Mouse (Mus musculus): ENCODE measurements around the gene Kcnq2. TPM values are rescaled to one million over a fixed set of nuclear protein-coding genes. Genes with fewer than 3 reads are reported as not detected.

Kcnq2 gene
- total and polyA plus RNA-seq, 2 experiments from 2014 or later = 0.04 TPM; not detected in 1

DNA sequence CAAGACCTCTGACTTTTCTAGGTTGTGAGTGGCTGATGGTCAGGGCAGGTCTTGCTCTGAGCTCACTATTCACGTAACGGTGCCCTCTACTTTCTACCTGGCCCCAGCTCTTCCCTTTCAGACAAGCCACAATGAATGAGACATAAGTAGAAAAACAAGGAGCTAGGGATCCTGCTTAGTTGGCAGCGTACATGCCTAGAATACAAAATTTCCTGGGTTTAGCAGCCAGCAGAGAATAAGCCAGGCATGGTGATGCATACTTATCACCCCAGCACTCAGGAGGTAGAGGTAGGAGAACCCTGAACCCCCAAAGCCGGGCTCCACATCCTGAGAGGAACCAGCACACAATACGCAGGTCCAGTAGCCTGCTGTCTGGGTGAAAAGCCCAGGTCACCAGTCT, 18.7 kb downstream of the Kcnq2 start:
- TF ChIP-seq CTCF (IDR thresholded peaks at IDR 0.05; ENCODE audit: low read depth) (no peak), EP300 (IDR thresholded peaks at IDR 0.05; ENCODE audit: low read depth) (no peak)
- no peaks in the 10 kb centered on the region for H3K4me1 ChIP-seq (ENCODE audit: control insufficient read depth, insufficient read depth)
- no peak overlapping the region for H3K27ac ChIP-seq (ENCODE audit: low read depth)
- H3K4me3 ChIP-seq (ENCODE audit: low read depth, low read length) = no peak overlapping the region
- 70% methylated on average over 5 of the region's 5 CpGs for WGBS
- ATAC-seq (ENCODE audit: insufficient read depth, low read depth) (no peak), DNase-seq (ENCODE audit: low spot score) (no peak)
- no peak overlapping the region for H3K9ac ChIP-seq (replicated peaks; ENCODE audit: low read depth, low read length)
- H3K27me3 ChIP-seq (ENCODE audit: control insufficient read depth, insufficient read depth, low read length) = 0 out of 2 replicates have a peak, but pooled peaks cover 9% of the 10 kb centered on the region
- no peaks in the 10 kb centered on the region for H3K36me3 ChIP-seq (replicated peaks; ENCODE audit: control insufficient read depth, insufficient read depth, low read length)
- H3K9me3 ChIP-seq (replicated peaks; ENCODE audit: control insufficient read depth, low read length) = no peaks in the 10 kb centered on the region
- no peak overlapping the region for H3K4me2 ChIP-seq (ENCODE audit: low read depth, low read length)

- 0 out of 2 replicates have a peak, but pooled peaks cover 4% of the 10 kb centered on the region for H3K27me3 ChIP-seq (ENCODE audit: control insufficient read depth, insufficient read depth, low read length)
- ATAC-seq (ENCODE audit: insufficient read depth, low read depth) = no peak
Measured at GRCm38 (mm10) chr2:181115367-181115766, 19.7 kb downstream of the Kcnq2 start.

GRCm38 (mm10) chr2:181113762-181114361, 21.2 kb downstream of the Kcnq2 start:
- Histone ChIP-seq H3K27ac (ENCODE audit: low read depth) (no peak overlapping the region), H3K4me2 (ENCODE audit: low read depth, low read length) (no peak overlapping the region)
- 73% methylated on average over 8 of the region's 8 CpGs for WGBS

More at GRCm38 (mm10) chr2:181115367-181115766, 19.7 kb downstream of the Kcnq2 start:
- Histone ChIP-seq H3K4me3 (ENCODE audit: low read depth, low read length) (no peak overlapping the region), H3K9ac (replicated peaks; ENCODE audit: low read depth, low read length) (no peak overlapping the region), H3K4me2 (ENCODE audit: low read depth, low read length) (no peak overlapping the region), H3K4me1 (ENCODE audit: control insufficient read depth, insufficient read depth) (no peaks in the 10 kb centered on the region), H3K27ac (ENCODE audit: low read depth) (no peak overlapping the region), H3K36me3 (replicated peaks; ENCODE audit: control insufficient read depth, insufficient read depth, low read length) (no peaks in the 10 kb centered on the region), H3K9me3 (replicated peaks; ENCODE audit: control insufficient read depth, low read length) (no peaks in the 10 kb centered on the region)
- WGBS = 56% methylated on average over 3 of the region's 3 CpGs
- no peak for DNase-seq (ENCODE audit: low spot score)
- TF ChIP-seq EP300 (IDR thresholded peaks at IDR 0.05; ENCODE audit: low read depth) (no peak), CTCF (IDR thresholded peaks at IDR 0.05; ENCODE audit: low read depth) (no peak)

DNA sequence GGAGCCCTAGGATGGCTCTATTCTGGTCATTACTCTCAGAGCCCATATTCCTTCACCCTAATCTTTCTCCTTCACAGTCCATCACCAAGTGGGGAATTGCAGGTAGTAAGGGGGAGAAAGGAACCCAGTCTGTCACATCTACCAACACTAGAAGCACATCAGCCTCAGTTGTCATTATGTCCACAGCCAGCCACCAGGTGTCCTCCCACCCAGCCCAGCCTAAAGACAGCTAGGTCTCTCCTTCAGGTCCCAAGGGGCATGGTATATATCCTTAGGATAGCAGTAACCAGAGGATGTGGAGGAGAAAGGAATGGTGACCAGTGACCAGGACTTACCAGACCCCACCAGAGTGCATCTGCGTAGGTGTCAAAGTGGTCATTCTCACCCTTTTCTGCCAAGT, 23.4 kb downstream of the Kcnq2 start:
- DNase-seq (ENCODE audit: low spot score) (no peak), ATAC-seq (ENCODE audit: insufficient read depth, low read depth) (no peak)
- no peaks in the 10 kb centered on the region for H3K4me1 ChIP-seq (ENCODE audit: control insufficient read depth, insufficient read depth)
- no peaks in the 10 kb centered on the region for H3K9me3 ChIP-seq (replicated peaks; ENCODE audit: control insufficient read depth, low read length)
- H3K9ac ChIP-seq (replicated peaks; ENCODE audit: low read depth, low read length) = no peak overlapping the region
- no peaks in the 10 kb centered on the region for H3K27me3 ChIP-seq (ENCODE audit: control insufficient read depth, insufficient read depth, low read length)
- no peak overlapping the region for H3K27ac ChIP-seq (ENCODE audit: low read depth)
- TF ChIP-seq CTCF (IDR thresholded peaks at IDR 0.05; ENCODE audit: low read depth) (no peak), EP300 (IDR thresholded peaks at IDR 0.05; ENCODE audit: low read depth) (no peak)
- WGBS = 82% methylated on average over 1 of the region's 1 CpGs
- H3K4me2 ChIP-seq (ENCODE audit: low read depth, low read length) = no peak overlapping the region
- H3K36me3 ChIP-seq (replicated peaks; ENCODE audit: control insufficient read depth, insufficient read depth, low read length) = no peaks in the 10 kb centered on the region
- H3K4me3 ChIP-seq (ENCODE audit: low read depth, low read length) = no peak overlapping the region

More at GRCm38 (mm10) chr2:181113762-181114361, 21.2 kb downstream of the Kcnq2 start:
- Histone ChIP-seq H3K27me3 (ENCODE audit: control insufficient read depth, insufficient read depth, low read length) (no peaks in the 10 kb centered on the region), H3K9me3 (replicated peaks; ENCODE audit: control insufficient read depth, low read length) (no peaks in the 10 kb centered on the region), H3K9ac (replicated peaks; ENCODE audit: low read depth, low read length) (no peak overlapping the region), H3K4me1 (ENCODE audit: control insufficient read depth, insufficient read depth) (no peaks in the 10 kb centered on the region), H3K36me3 (replicated peaks; ENCODE audit: control insufficient read depth, insufficient read depth, low read length) (no peaks in the 10 kb centered on the region), H3K4me3 (ENCODE audit: low read depth, low read length) (no peak overlapping the region)
- TF ChIP-seq CTCF (IDR thresholded peaks at IDR 0.05; ENCODE audit: low read depth) (no peak), EP300 (IDR thresholded peaks at IDR 0.05; ENCODE audit: low read depth) (no peak)
- no peak for DNase-seq (ENCODE audit: low spot score)
- ATAC-seq (ENCODE audit: insufficient read depth, low read depth) = no peak

DNA sequence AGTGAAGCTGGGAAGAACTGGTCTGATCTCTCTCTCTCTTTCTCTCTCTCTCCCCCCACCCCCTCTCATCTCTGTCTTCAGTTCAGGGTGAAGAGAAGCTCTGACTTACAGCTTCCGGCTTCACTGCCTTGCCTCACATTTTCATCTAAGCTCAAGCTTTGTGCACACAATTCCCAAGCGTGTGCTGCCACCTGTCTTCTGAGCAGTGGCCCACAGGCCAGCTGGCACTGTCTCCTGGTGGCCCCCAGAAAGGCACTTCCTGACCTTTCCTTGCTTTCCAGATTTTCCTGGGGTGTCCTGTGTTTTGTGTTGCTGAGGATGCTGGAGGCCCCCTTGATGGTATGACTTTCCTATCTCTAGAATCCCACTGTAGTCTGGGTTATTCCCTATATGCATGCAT, 31.0 kb downstream of the Kcnq2 start:
- Histone ChIP-seq H3K4me2 (ENCODE audit: low read depth, low read length) (no peak overlapping the region), H3K4me1 (ENCODE audit: control insufficient read depth, insufficient read depth) (no peaks in the 10 kb centered on the region), H3K9me3 (replicated peaks; ENCODE audit: control insufficient read depth, low read length) (no peaks in the 10 kb centered on the region), H3K9ac (replicated peaks; ENCODE audit: low read depth, low read length) (no peak overlapping the region), H3K4me3 (ENCODE audit: low read depth, low read length) (no peak overlapping the region), H3K27me3 (ENCODE audit: control insufficient read depth, insufficient read depth, low read length) (no peaks in the 10 kb centered on the region), H3K27ac (ENCODE audit: low read depth) (no peak overlapping the region), H3K36me3 (replicated peaks; ENCODE audit: control insufficient read depth, insufficient read depth, low read length) (no peaks in the 10 kb centered on the region)
- TF ChIP-seq CTCF (IDR thresholded peaks at IDR 0.05; ENCODE audit: low read depth) = no peak
- TF ChIP-seq EP300 (IDR thresholded peaks at IDR 0.05; ENCODE audit: low read depth) = no peak
- ATAC-seq (ENCODE audit: insufficient read depth, low read depth) (no peak), DNase-seq (ENCODE audit: low spot score) (no peak)
- 31% methylated on average over 2 of the region's 2 CpGs for WGBS

- 51% methylated on average over 2 of the region's 2 CpGs for WGBS
- Histone ChIP-seq H3K4me3 (ENCODE audit: low read depth, low read length) (no peak overlapping the region), H3K27me3 (ENCODE audit: control insufficient read depth, insufficient read depth, low read length) (no peaks in the 10 kb centered on the region), H3K9ac (replicated peaks; ENCODE audit: low read depth, low read length) (no peak overlapping the region), H3K4me1 (ENCODE audit: control insufficient read depth, insufficient read depth) (no peaks in the 10 kb centered on the region), H3K27ac (ENCODE audit: low read depth) (no peak overlapping the region), H3K4me2 (ENCODE audit: low read depth, low read length) (no peak overlapping the region), H3K9me3 (replicated peaks; ENCODE audit: control insufficient read depth, low read length) (no peaks in the 10 kb centered on the region), H3K36me3 (replicated peaks; ENCODE audit: control insufficient read depth, insufficient read depth, low read length) (no peaks in the 10 kb centered on the region)
- TF ChIP-seq CTCF (IDR thresholded peaks at IDR 0.05; ENCODE audit: low read depth) (no peak), EP300 (IDR thresholded peaks at IDR 0.05; ENCODE audit: low read depth) (no peak)
- DNase-seq (ENCODE audit: low spot score) (no peak), ATAC-seq (ENCODE audit: insufficient read depth, low read depth) (no peak)
Measured at GRCm38 (mm10) chr2:181102161-181102560, 32.9 kb downstream of the Kcnq2 start.

Data from heart, postnatal 0 days (tissue).